Mouse (Mus musculus): ENCODE results near the gene Mrgprb2. TPM values are rescaled to one million over a fixed set of nuclear protein-coding genes. Genes with fewer than 3 reads are reported as not detected.

Mrgprb2 gene
- under 1 TPM in 1 of 4 experiments, not detected in 3; 0.13 TPM for total RNA-seq (2022)

DNA sequence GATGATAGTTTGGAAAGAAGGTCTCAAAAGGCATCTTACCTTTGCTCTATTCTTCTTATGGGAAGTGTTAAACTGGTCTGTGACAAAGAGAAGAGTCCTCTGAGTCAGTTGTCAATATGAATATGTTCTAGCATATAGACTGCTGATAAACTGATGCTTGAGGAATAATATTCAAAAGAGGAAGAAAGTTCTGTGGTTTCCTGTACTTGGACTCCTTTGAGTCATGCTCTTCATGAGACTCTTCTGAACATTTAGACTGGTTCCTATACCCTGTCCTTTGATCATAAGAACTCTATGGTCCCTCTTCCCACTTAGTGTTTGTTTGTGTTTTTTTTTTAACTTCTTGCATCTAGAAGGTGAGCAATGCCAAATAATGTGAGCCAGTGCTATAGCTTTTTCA, at the start of gene Mrgprb2:
Gene Mrgprb2, minus strand, starts transcription at position 101 of the 400 bp plus-strand sequence.
- no peak for DNase-seq (ENCODE audit: low spot score in 2 of 2)

Other genes with a start within 250 kb of the Mrgprb2 start
- gene Mrgprb8, start 169.6 kb downstream of the Mrgprb2 start, total RNA-seq (2022): not detected
- under 1 TPM; 0.19 to 0.45 (median 0.27) TPM for gene Mrgprb1, start 101.7 kb downstream of the Mrgprb2 start, total RNA-seq (2022)
- gene Mrgprx2, start 58.8 kb downstream of the Mrgprb2 start, total RNA-seq (2022): under 1 TPM in 2 of 4 experiments, not detected in 2; 0.05 to 0.17 TPM
- gene Mrgprb3, start 85.7 kb upstream of the Mrgprb2 start, total RNA-seq (2022): not detected
- 1 to 10 TPM; 2.9 to 4.6 (median 3.6) TPM for gene Zdhhc13, start 230.9 kb upstream of the Mrgprb2 start, total RNA-seq (2022)